Mouse (Mus musculus): Measurements from ENCODE around the gene Zranb1.

DNA sequence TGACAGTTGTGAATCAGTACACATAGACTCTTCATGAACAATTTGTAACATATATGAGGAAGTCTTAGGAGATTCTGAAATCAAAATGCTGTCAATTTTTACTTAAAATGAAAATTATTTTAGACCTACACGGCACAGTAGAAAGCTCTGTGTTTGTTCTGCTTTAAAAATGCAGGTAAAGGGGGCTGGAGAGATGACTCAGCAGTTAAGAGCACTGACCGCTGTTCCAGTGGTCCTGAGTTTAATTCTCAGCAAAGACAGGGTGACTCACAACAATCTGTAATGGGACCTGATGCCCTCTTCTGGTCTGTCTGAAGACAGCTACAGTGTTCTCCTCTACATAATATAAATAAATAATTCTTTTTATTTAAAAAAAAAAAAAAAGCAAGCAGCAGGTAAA is 34.8 kb downstream of the Zranb1 start:
- TF ChIP-seq TBP (IDR thresholded peaks at IDR 0.05; ENCODE audit: low read depth, low read length) (no peak), POLR2AphosphoS2 (IDR thresholded peaks at IDR 0.05; ENCODE audit: low read length) (no peak), ZC3H11A (IDR thresholded peaks at IDR 0.05; ENCODE audit: low read depth, low read length) (no peak), MYB (IDR thresholded peaks at IDR 0.05; ENCODE audit: low read depth, low read length) (no peak), MAX (IDR thresholded peaks at IDR 0.05; ENCODE audit: low read length) (no peak), POLR2A (IDR thresholded peaks at IDR 0.05; ENCODE audit: control insufficient read depth in 1 of 2, insufficient read depth in 1 of 2, low read depth in 1 of 2, low read length in 2 of 2, poor library complexity in 1 of 2) (no peak), CTCF (IDR thresholded peaks at IDR 0.05 in 2 of 3, conservative IDR thresholded peaks at IDR 0.05 in 1 of 3; ENCODE audit: control insufficient read depth in 1 of 3, insufficient read depth in 1 of 3, low read depth in 2 of 3, low read length in 3 of 3, poor library complexity in 1 of 3, severe bottlenecking in 1 of 3) (no peak)
